Mouse (Mus musculus) myocyte (in vitro differentiated cells): Measurements from ENCODE around the gene Jmjd7.

Experiments
- E2F4 ChIP-seq: IDR thresholded peaks from one replicate; pipeline ENCODE4 v1.6.1; 2011; ENCODE audit warnings: mild to moderate bottlenecking, control low read depth, moderate library complexity; ENCODE audit not compliant: insufficient read depth
- MAX ChIP-seq: IDR thresholded peaks from one replicate; pipeline ENCODE4 v1.6.1; 2011; ENCODE audit warnings: low read depth, mild to moderate bottlenecking, control low read depth
- MYOG ChIP-seq, 3 experiments: IDR thresholded peaks; one replicate each; pipeline ENCODE4 v1.6.1; 2011; ENCODE audit warnings: control low read depth in 2 of 3, low read depth in 2 of 3, mild to moderate bottlenecking in 2 of 3; ENCODE audit not compliant: insufficient read length in 2 of 3, control insufficient read depth in 1 of 3, insufficient read depth in 1 of 3
- POLR2A ChIP-seq: IDR thresholded peaks from one replicate; pipeline ENCODE4 v1.6.1; 2011; ENCODE audit warnings: low read depth, mild to moderate bottlenecking, control low read depth, moderate library complexity; ENCODE audit not compliant: insufficient read length
- USF1 ChIP-seq: IDR thresholded peaks from one replicate; pipeline ENCODE4 v1.6.1; 2011; ENCODE audit warnings: low read depth, mild to moderate bottlenecking, control low read depth, moderate library complexity

DNA sequence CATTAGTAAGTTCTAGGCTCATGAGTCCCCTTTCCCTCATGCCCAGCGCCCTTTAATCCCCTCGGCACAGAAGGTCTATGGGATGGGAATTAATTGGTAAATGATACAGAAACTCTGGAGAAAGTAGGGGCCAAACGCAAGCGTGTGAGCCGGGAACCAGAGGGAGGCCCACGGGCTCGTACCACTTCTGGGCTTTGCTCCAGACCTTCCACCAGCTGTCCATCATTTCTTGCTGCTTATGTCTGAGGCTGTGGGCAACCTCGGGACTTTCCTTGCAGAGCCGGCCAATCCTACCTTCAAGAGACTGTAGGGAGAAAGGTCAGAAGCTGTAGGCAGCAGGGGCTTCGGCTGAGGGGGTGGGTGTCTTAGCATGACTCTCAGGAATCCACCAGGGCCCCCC, 28.6 kb downstream of the Jmjd7 start:
- TF ChIP-seq POLR2A (no peak), E2F4 (no peak), MYOG (IDR thresholded peaks at IDR 0.05; ENCODE audit: control insufficient read depth in 1 of 3, insufficient read depth in 1 of 3, insufficient read length in 2 of 3, low read depth in 2 of 3) (no peak), MAX (no peak), USF1 (no peak)
